Mouse (Mus musculus): ENCODE measurements at regions not wholly inside any gene's neighbourhood (a gene's known extent, or its start where the extent isn't known, plus 50 kb on each side); places are given as distances from the start of the nearest gene placed in this dataset.

DNA sequence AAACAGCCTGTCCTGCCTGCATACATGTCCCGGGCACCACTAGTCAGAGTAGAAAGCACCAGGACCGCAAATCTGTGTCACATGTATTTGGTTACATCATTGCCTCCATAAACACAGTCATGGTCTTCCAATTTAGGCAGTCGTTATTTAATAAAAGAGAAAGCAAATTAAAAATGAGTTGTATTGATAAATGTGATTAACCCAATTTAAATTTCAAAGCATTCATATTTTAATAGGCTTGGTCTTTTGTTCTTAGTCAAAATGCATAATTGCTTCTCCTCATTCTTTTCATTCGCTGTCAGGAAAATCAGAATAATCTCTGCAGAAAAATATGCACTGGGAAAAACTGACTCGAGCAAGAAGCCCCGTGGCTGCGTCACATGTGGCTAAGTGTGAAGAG is 307.3 kb upstream of the Id4 start:
- no peak for TF ChIP-seq CTCF (IDR thresholded peaks at IDR 0.05; ENCODE audit: control insufficient read depth, insufficient read depth, insufficient read length)
- no peak for TF ChIP-seq MAX (IDR thresholded peaks at IDR 0.05)

Data from C2C12 (cell line).